Mouse (Mus musculus): ENCODE results near the gene Fbn1. TPM values are rescaled to one million over a fixed set of nuclear protein-coding genes. Genes with fewer than 3 reads are reported as not detected.

The Fbn1 gene
- total and polyA plus RNA-seq, 3 experiments, result 15.0 to 43.9 (median 28.8) TPM

- no peaks in the 10 kb centered on the region; the same call in 1 of the 2 replicates for H3K79me2 ChIP-seq (replicated peaks; ENCODE audit: control insufficient read depth, insufficient read depth, low read length)
- 6% methylated on average over 37 of the region's 37 CpGs for WGBS
- H3K4me3 ChIP-seq, result peak overlapping the region; percentile 56
- no peaks in the 10 kb centered on the region for H3K36me3 ChIP-seq (ENCODE audit: control insufficient read depth, insufficient read depth, low read length)
- H3K27me3 ChIP-seq (ENCODE audit: control insufficient read depth, insufficient read depth, low read length), result no peaks in the 10 kb centered on the region
- peaks cover 8% of the 10 kb centered on the region for H3K4me1 ChIP-seq (ENCODE audit: control insufficient read depth, insufficient read depth, low read length)
- peak; percentile 76 to 81 for DNase-seq
- no peak for TF ChIP-seq EP300 (IDR thresholded peaks at IDR 0.05; ENCODE audit: insufficient read depth, low read depth, low read length)
- TF ChIP-seq CTCF (IDR thresholded peaks at IDR 0.05), result no peak
- peak; percentile 68 for TF ChIP-seq POLR2A (IDR thresholded peaks at IDR 0.05; ENCODE audit: insufficient read depth, low read depth, low read length)
- intact Hi-C loops (cut with DNase I), result loop anchor here (5.0 to 10.0 kb wide), 3 partner anchors 94 to 149 kb away; no protein-coding TSS in a partner anchor
- peak overlapping the region; percentile 93 for H3K27ac ChIP-seq
- peak overlapping the region; percentile 89 for H3K9ac ChIP-seq (ENCODE audit: low read depth, low read length)
Measured at GRCm38 (mm10) chr2:125506316-125507054, 1.3 kb downstream of the Fbn1 start.

DNA sequence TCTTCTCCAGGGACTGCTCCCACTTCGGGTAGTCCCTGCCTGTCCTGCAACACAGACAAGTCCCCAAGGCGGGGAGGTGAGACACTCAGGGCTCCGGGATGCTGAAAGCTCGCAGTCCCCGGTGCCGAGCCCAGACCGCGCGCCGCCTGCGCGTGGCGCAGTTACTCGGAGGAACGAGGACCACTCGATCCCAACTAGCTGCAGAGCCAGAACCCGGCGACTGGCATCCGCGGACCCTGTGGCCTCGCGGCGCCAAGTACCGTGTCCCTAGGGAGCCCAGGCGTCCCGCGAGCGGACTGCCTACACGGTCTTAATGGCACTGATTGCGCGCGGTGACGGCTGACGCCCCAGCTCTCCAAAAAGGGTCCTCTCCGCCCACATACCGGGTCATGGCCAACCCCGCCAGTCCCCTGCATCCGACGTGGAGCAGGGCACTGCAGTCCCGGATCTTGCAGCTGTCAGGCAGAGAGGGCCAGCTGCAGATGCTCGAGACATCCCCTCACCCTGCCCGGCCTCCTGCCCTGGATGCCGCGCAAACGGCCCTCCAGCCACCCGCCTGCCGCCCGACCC, 2.0 kb downstream of the Fbn1 start:
- Histone ChIP-seq H3K79me2 (replicated peaks; ENCODE audit: control insufficient read depth, insufficient read depth, low read length) (no peaks in the 10 kb centered on the region; the same call in 1 of the 2 replicates), H3K9ac (ENCODE audit: low read depth, low read length) (peak overlapping the region; percentile 89), H3K27me3 (ENCODE audit: control insufficient read depth, insufficient read depth, low read length) (no peaks in the 10 kb centered on the region), H3K4me1 (ENCODE audit: control insufficient read depth, insufficient read depth, low read length) (peaks cover 7% of the 10 kb centered on the region), H3K36me3 (ENCODE audit: control insufficient read depth, insufficient read depth, low read length) (no peaks in the 10 kb centered on the region), H3K4me3 (peak overlapping the region; percentile 56), H3K27ac (peak overlapping the region; percentile 93)
- TF ChIP-seq POLR2A (IDR thresholded peaks at IDR 0.05; ENCODE audit: insufficient read depth, low read depth, low read length), result no peak
- TF ChIP-seq CTCF (IDR thresholded peaks at IDR 0.05), result 0 out of 2 replicates have a peak, but pooled peaks have one; percentile 18
- intact Hi-C loops (cut with DNase I), result loop anchor here (2.0 to 10.0 kb wide), 4 partner anchors 35 to 149 kb away; no protein-coding TSS in a partner anchor
- WGBS, result under 1% methylated on average over 48 of the region's 48 CpGs
- DNase-seq, result peak; percentile 81 to 82

DNA sequence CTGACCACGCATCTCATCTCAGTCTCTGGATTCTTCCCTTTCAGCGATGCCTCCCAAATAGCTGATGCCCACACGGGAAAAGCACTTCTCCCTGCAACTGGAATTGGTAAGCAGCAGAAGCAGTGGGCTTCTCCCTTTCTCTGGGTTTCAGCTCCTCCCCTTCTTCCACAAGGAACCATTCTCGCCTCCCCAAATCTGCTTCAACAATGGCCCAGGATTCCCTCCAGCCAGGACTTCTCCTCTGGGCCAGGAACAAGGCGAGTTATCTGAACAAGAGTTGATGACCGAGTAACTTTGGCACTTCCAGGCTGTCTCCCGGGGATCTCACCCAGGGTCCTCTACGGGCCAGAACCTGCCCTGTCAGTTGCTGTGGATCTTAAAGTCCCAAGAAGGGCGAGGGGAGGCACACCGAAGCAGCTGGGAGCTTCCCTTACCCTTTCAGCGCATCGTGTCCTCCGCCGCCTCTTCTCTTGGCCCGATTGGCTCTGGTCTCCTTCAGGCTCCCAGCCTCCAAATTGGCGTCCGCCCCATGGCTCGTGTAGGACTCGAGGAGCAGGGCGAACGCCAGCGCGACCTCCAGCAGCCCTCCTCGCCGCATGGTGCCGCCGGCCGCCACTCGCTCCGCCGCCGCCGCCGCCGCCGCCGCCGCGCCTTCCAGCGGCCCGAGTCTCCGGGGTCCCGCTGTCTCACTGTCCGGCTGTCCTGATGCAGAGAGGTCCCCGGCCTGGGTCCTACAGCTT, 2.6 kb downstream of the Fbn1 start, which contains the start of gene Gm9913:
Gene Gm9913, plus strand, starts transcription at position 84 of the 740 bp plus-strand sequence.
- DNase-seq, result peak in 1 of 2 experiments; percentile 83
- intact Hi-C loops (cut with DNase I), result loop anchor here (2.0 to 10.0 kb wide), 4 partner anchors 34 to 148 kb away; no protein-coding TSS in a partner anchor
- H3K9ac ChIP-seq (ENCODE audit: low read depth, low read length), result peak within 1 kb of the TSS; percentile 89

DNA sequence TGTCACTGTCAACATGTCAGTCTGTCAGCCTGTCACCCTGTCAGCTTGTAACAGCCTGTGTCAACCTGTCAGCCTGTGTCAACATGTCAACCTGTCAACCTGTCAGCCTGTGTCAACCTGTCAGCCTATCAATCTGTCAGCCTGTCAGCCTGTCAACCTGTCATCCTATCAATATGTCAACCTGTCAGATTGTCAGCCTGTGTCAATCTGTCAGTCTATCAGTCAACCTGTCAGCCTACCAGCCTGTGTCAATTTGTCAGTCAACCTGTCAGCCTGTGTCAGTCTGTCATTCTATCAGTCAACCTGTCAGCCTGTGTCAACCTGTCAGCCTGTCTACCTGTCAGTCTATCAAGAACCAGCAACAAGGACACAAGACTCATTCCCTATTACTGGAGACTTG, 6.3 kb downstream of the Fbn1 start:
- no peak for TF ChIP-seq EP300 (IDR thresholded peaks at IDR 0.05; ENCODE audit: insufficient read depth, low read depth, low read length)
- no peak for TF ChIP-seq CTCF (IDR thresholded peaks at IDR 0.05)
- TF ChIP-seq POLR2A (IDR thresholded peaks at IDR 0.05; ENCODE audit: insufficient read depth, low read depth, low read length), result no peak
- H3K27me3 ChIP-seq (ENCODE audit: control insufficient read depth, insufficient read depth, low read length), result no peaks in the 10 kb centered on the region
- no peak for DNase-seq
- no peaks in the 10 kb centered on the region for H3K36me3 ChIP-seq (ENCODE audit: control insufficient read depth, insufficient read depth, low read length)
- intact Hi-C loops (cut with DNase I), result loop anchor here (10.0 kb wide), 1 partner anchor 117 kb away; no protein-coding TSS in a partner anchor
- H3K4me1 ChIP-seq (ENCODE audit: control insufficient read depth, insufficient read depth, low read length), result peaks cover 10% of the 10 kb centered on the region
- H3K4me3 ChIP-seq, result no peak overlapping the region
- H3K27ac ChIP-seq, result no peak overlapping the region
- H3K9ac ChIP-seq (ENCODE audit: low read depth, low read length), result no peak overlapping the region
- peaks cover 4% of the 10 kb centered on the region for H3K79me2 ChIP-seq (replicated peaks; ENCODE audit: control insufficient read depth, insufficient read depth, low read length)

More for the DNA sequence above, 2.6 kb downstream of the Fbn1 start, which contains the start of gene Gm9913:
- Histone ChIP-seq H3K36me3 (ENCODE audit: control insufficient read depth, insufficient read depth, low read length) (no peaks in the 10 kb centered on the region), H3K79me2 (replicated peaks; ENCODE audit: control insufficient read depth, insufficient read depth, low read length) (no peaks in the 10 kb centered on the region; the same call in none of the 2 replicates), H3K27ac (peak within 1 kb of the TSS; percentile 93), H3K4me1 (ENCODE audit: control insufficient read depth, insufficient read depth, low read length) (peaks cover 7% of the 10 kb centered on the region), H3K4me3 (peak within 1 kb of the TSS; percentile 56), H3K27me3 (ENCODE audit: control insufficient read depth, insufficient read depth, low read length) (no peaks in the 10 kb centered on the region)
- TF ChIP-seq POLR2A (IDR thresholded peaks at IDR 0.05; ENCODE audit: insufficient read depth, low read depth, low read length) (peak; percentile 30; the same call in 1 of the 2 replicates), CTCF (IDR thresholded peaks at IDR 0.05) (no peak)
- WGBS, result 2% methylated on average over 45 of the region's 45 CpGs

DNA sequence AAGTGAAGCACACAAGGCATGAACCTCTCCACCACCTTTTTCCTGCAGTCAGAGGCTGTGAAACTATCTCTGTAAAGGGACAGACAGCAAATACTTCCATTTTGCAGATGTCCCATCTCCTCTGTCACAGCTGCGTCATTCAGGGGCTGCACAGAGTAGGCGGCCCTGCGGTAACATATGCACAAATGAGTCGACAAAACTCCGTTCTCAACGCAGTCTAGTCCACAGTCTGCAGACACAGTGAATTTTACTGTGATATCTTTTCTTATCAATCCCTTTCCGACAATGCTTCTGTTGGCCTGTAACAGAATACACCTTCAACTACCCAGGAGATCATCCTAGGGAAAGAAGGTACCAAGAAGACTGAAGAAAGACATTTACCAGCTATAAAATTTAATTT, 9.6 kb downstream of the Fbn1 start:
- Histone ChIP-seq H3K79me2 (replicated peaks; ENCODE audit: control insufficient read depth, insufficient read depth, low read length) (peaks cover 4% of the 10 kb centered on the region), H3K27me3 (ENCODE audit: control insufficient read depth, insufficient read depth, low read length) (no peaks in the 10 kb centered on the region), H3K27ac (no peak overlapping the region), H3K4me3 (no peak overlapping the region), H3K36me3 (ENCODE audit: control insufficient read depth, insufficient read depth, low read length) (no peaks in the 10 kb centered on the region), H3K9ac (ENCODE audit: low read depth, low read length) (no peak overlapping the region), H3K4me1 (ENCODE audit: control insufficient read depth, insufficient read depth, low read length) (peaks cover 10% of the 10 kb centered on the region)
- DNase-seq, result no peak
- TF ChIP-seq CTCF (IDR thresholded peaks at IDR 0.05) (no peak), POLR2A (IDR thresholded peaks at IDR 0.05; ENCODE audit: insufficient read depth, low read depth, low read length) (no peak), EP300 (IDR thresholded peaks at IDR 0.05; ENCODE audit: insufficient read depth, low read depth, low read length) (no peak)
- WGBS, result 72% methylated on average over 7 of the region's 7 CpGs
- intact Hi-C loops (cut with DNase I), result no loop called here

Data from heart, adult 2 months (tissue).